20 mouse cellular contexts compared by ENCODE assay signal in the genomic region with DNA sequence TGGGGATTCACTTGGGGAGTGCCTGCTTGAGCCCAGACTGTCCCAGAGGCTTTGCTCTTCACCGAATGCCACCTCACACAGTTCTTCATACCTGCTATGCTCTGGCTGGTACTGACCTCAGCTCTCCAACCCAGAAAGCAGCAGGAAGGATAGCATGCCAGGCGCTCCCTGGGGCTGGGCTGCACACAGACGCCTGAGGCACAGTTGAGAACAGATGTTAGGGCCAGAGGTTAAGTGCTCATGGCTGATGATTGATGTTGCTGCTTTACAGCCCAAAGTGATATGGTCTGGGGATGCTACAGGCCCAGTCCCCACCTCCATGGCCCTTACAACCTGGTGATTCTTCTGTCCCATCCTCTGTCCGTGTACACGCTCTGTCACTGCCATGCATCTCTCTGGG. TPM values are rescaled to one million over a fixed set of nuclear protein-coding genes. Genes with fewer than 3 reads are reported as not detected.
DNase-seq lines count a peak whose midpoint lies in the region; ATAC-seq lines count a peak whose summit lies in the region.
"Had no signal": no experiment of that assay in that cellular context is flagged by ENCODE, and none has a peak within 500 bp of the region (broad histone marks: within the 10 kb centered on the region; RNA-seq: fewer than 3 reads in every experiment).

No protein-coding gene starts in this region.

- WGBS in heart, embryonic 12.5 days: 69% methylated on average over 5 of the region's 5 CpGs
- 46% methylated on average over 5 of the region's 5 CpGs for WGBS in neural tube, embryonic 15.5 days
- WGBS in forebrain, embryonic 14.5 days: 81% methylated on average over 5 of the region's 5 CpGs

- intact Hi-C loops in heart, postnatal 10 days (cut with DNase I): no loop called here

- H3K9ac ChIP-seq in heart, embryonic 12.5 days: 0 out of 2 replicates have a peak overlapping the region, but pooled peaks have one; percentile 4
- no peak overlapping the region for H3K9ac ChIP-seq in neural tube, embryonic 15.5 days (replicated peaks)
- no peak overlapping the region for H3K9ac ChIP-seq in forebrain, embryonic 14.5 days (ENCODE audit: low read length)
- H3K9ac ChIP-seq: embryonic facial prominence, embryonic 15.5 days; forebrain, postnatal 0 days; liver, embryonic 13.5 days had no signal

- H3K9me3 ChIP-seq in heart, embryonic 12.5 days (replicated peaks): no peaks in the 10 kb centered on the region
- no peaks in the 10 kb centered on the region for H3K9me3 ChIP-seq in neural tube, embryonic 15.5 days (replicated peaks)
- H3K9me3 ChIP-seq in forebrain, embryonic 14.5 days (replicated peaks; ENCODE audit: control insufficient read depth, low read length): no peaks in the 10 kb centered on the region
- H3K9me3 ChIP-seq: embryonic facial prominence, embryonic 15.5 days; heart, embryonic 10.5 days; liver, embryonic 13.5 days had no signal

- no peak for ATAC-seq in heart, embryonic 12.5 days (ENCODE audit: insufficient number of reproducible peaks, low FRiP score)
- ATAC-seq in neural tube, embryonic 15.5 days (ENCODE audit: low FRiP score): no peak
- no peak for ATAC-seq in forebrain, embryonic 14.5 days
- no peak for ATAC-seq in activated CD4-positive, CD25-positive, alpha-beta regulatory T cell, adult 4 months
- ATAC-seq: forebrain, postnatal 0 days; lung, postnatal 0 days had no signal

- H3K4me3 ChIP-seq in heart, embryonic 12.5 days: no peak overlapping the region
- H3K4me3 ChIP-seq in neural tube, embryonic 15.5 days (replicated peaks): no peak overlapping the region
- H3K4me3 ChIP-seq in forebrain, embryonic 14.5 days (ENCODE audit: low read depth, low read length): no peak overlapping the region
- H3K4me3 ChIP-seq: embryonic facial prominence, embryonic 15.5 days; heart, embryonic 10.5 days; liver, embryonic 13.5 days had no signal

- H3K4me1 ChIP-seq in heart, embryonic 12.5 days (replicated peaks): peaks cover 20% of the 10 kb centered on the region
- peaks cover 28% of the 10 kb centered on the region for H3K4me1 ChIP-seq in neural tube, embryonic 15.5 days
- H3K4me1 ChIP-seq in forebrain, embryonic 14.5 days (ENCODE audit: control insufficient read depth, insufficient read depth, low read length): no peaks in the 10 kb centered on the region
- H3K4me1 ChIP-seq: liver, embryonic 13.5 days had no signal

- H3K36me3 ChIP-seq in heart, embryonic 12.5 days: no peaks in the 10 kb centered on the region
- no peaks in the 10 kb centered on the region for H3K36me3 ChIP-seq in neural tube, embryonic 15.5 days
- H3K36me3 ChIP-seq in forebrain, embryonic 14.5 days (ENCODE audit: control insufficient read depth, insufficient read depth, low read length): no peaks in the 10 kb centered on the region
- H3K36me3 ChIP-seq: heart, embryonic 10.5 days; liver, embryonic 13.5 days had no signal

- no peak overlapping the region for H3K27ac ChIP-seq in heart, embryonic 12.5 days (ENCODE audit: poor library complexity, severe bottlenecking)
- H3K27ac ChIP-seq in neural tube, embryonic 15.5 days (replicated peaks): no peak overlapping the region
- no peak overlapping the region for H3K27ac ChIP-seq in forebrain, embryonic 14.5 days (ENCODE audit: low read depth, low read length)
- H3K27ac ChIP-seq: embryonic facial prominence, embryonic 15.5 days; heart, embryonic 10.5 days; liver, embryonic 13.5 days had no signal

- H3K27me3 ChIP-seq in heart, embryonic 12.5 days (replicated peaks): peaks cover 47% of the 10 kb centered on the region
- no peaks in the 10 kb centered on the region for H3K27me3 ChIP-seq in neural tube, embryonic 15.5 days (replicated peaks)
- no peaks in the 10 kb centered on the region for H3K27me3 ChIP-seq in forebrain, embryonic 14.5 days (replicated peaks; ENCODE audit: control insufficient read depth, insufficient read depth, low read length)
- H3K27me3 ChIP-seq: embryonic facial prominence, embryonic 15.5 days had no signal

- DNase-seq in heart, postnatal 10 days: no peak
- peak; percentile 74 for DNase-seq in neural tube, embryonic 10.5 days (ENCODE audit: extremely low spot score, low spot score)
- DNase-seq in kidney, postnatal 4 days: peak; percentile 48 to 62
- DNase-seq in yolk sac, embryonic 10.5 days (ENCODE audit: low spot score): peak; percentile 41
- DNase-seq in forebrain, embryonic 14.5 days (ENCODE audit: low spot score): no peak
- DNase-seq: adrenal gland, postnatal 14 days; cerebellum, postnatal 10 days; forebrain, postnatal 0 days; gastrocnemius, postnatal 14 days; liver, embryonic 13.5 days; spleen, adult 18-20 months had no signal

- H3K4me2 ChIP-seq in heart, embryonic 12.5 days: no peak overlapping the region
- no peak overlapping the region for H3K4me2 ChIP-seq in neural tube, embryonic 15.5 days
- H3K4me2 ChIP-seq in forebrain, embryonic 14.5 days (ENCODE audit: low read length): no peak overlapping the region
- H3K4me2 ChIP-seq: embryonic facial prominence, embryonic 15.5 days; liver, embryonic 13.5 days; midbrain, embryonic 11.5 days had no signal

RNA-seq across cellular contexts. Expression of a gene that starts 59.1 kb away (rescaled TPM):
- 0.18 TPM in 1 of 2 replicates, not detected in the other for polyA plus RNA-seq in heart, embryonic 12.5 days (2016; fragmentation: Nextera tagmentation; extraction: Ambion mirVana)
- total RNA-seq in heart, postnatal 10 days (2021): not detected
- 7.7 and 9.0 TPM in 2 replicates for polyA plus RNA-seq in neural tube, embryonic 15.5 days (2015; fragmentation: Nextera tagmentation; extraction: Ambion mirVana)
- 24.3 and 30.6 TPM in 2 replicates for polyA plus RNA-seq in forebrain, embryonic 14.5 days (2014; fragmentation: Nextera tagmentation; extraction: Ambion mirVana)
- not detected for polyA plus RNA-seq in activated CD4-positive, CD25-positive, alpha-beta regulatory T cell, adult 4 months (2017; shearing (Covaris generic))
- total RNA-seq: adrenal gland, postnatal 14 days; gastrocnemius, postnatal 14 days; hematopoietic stem cell, adult 5-6 weeks had no signal
- polyA plus RNA-seq: liver, embryonic 13.5 days; stomach, embryonic 16.5 days had no signal

Comparison
In these comparisons a context has a peak if more than half of its experiments do, and no peak if none do; other contexts are left out.
1. DNase-seq: peak in neural tube, embryonic 10.5 days (single experiment), kidney, postnatal 4 days (2 of 2) and yolk sac, embryonic 10.5 days (single experiment); none in heart, postnatal 10 days (0 of 2) and forebrain, embryonic 14.5 days (single experiment).